Mouse (Mus musculus) cerebellum, adult 2 months (tissue): ENCODE results near the gene Zfp800. TPM values are rescaled to one million over a fixed set of nuclear protein-coding genes. Genes with fewer than 3 reads are reported as not detected.
A peak's percentile ranks its signal among the peaks of the same experiment; 100 is the strongest.

Source experiments
- DNase-seq, 2 experiments: peaks; one replicate each; pipeline ENCODE4 v3.0.0; 2021
- H3K27ac ChIP-seq: fragments of 200-500 bp; 2 replicates; pipeline ENCODE4 v1.5.1; 2012; ENCODE audit warnings: low read length, control low read depth, inconsistent platforms; ENCODE audit not compliant: insufficient read depth
- H3K27me3 ChIP-seq: fragments of 200-500 bp; 2 replicates; pipeline ENCODE4 v1.6.1; 2012; ENCODE audit warnings: inconsistent platforms, mild to moderate bottlenecking, low read length, moderate library complexity; ENCODE audit not compliant: control insufficient read depth, insufficient read depth
- H3K4me1 ChIP-seq: fragments of 200-500 bp; 2 replicates; pipeline ENCODE4 v1.6.1; 2011; ENCODE audit warnings: low read length; ENCODE audit not compliant: control insufficient read depth, insufficient read depth
- H3K4me3 ChIP-seq: fragments of 200-500 bp; replicated peaks from 2 replicates; pipeline ENCODE3; 2011; ENCODE audit warnings: mild to moderate bottlenecking, low read depth, low read length, control low read depth; ENCODE audit not compliant: insufficient read depth
- CTCF ChIP-seq: fragments of 200-500 bp; IDR thresholded peaks from 2 replicates; pipeline ENCODE4 v1.5.1; 2011; ENCODE audit warnings: low read depth, mild to moderate bottlenecking, control low read depth, low read length, moderate library complexity, borderline replicate concordance; ENCODE audit not compliant: insufficient read depth
- POLR2A ChIP-seq: fragments of 200-500 bp; IDR thresholded peaks from 2 replicates; pipeline ENCODE4 v1.6.1; 2011; ENCODE audit warnings: low read length, control low read depth, borderline replicate concordance; ENCODE audit not compliant: insufficient read depth
- WGBS: fragments of 180-500 bp; shearing (Covaris S2); methylation state at CpG from one replicate; pipeline ENCODE4 v1.1.7; 2018; 5-methylcytosine and 5-hydroxymethylcytosine counted together
- polyA plus RNA-seq: library from polyadenylated mRNA; depleted of rRNA; stranded (reverse); fragments of >200 nt; gene quantifications from 2 replicates; pipeline ENCODE4 v1.2.3, GENCODE M21; 2012; rRNA removed

The Zfp800 gene
- 7.7 and 10.6 TPM in 2 replicates for polyA plus RNA-seq

- Histone ChIP-seq H3K27ac (no peak within 1 kb of the TSS), H3K4me1 (no peaks in the 10 kb centered on the region), H3K4me3 (peak within 1 kb of the TSS; percentile 64), H3K27me3 (no peaks in the 10 kb centered on the region; the same call in 1 of the 2 replicates)
- peak; percentile 20 to 43 for DNase-seq
- TF ChIP-seq CTCF (no peak), POLR2A (no peak)
- WGBS = 3% methylated on average over 33 of the region's 33 CpGs
Observed at GRCm38 (mm10) chr6:28397681-28398203, at the start of gene Zfp800. Gene Zfp800, minus strand, starts transcription at chr6:28398005.

- DNase-seq = no peak
- H3K27ac ChIP-seq = no peak overlapping the region
- WGBS = 86% methylated on average over 6 of the region's 6 CpGs
- TF ChIP-seq CTCF = no peak
- no peak for TF ChIP-seq POLR2A
- H3K4me1 ChIP-seq = peaks cover 13% of the 10 kb centered on the region
- H3K27me3 ChIP-seq = no peaks in the 10 kb centered on the region
- no peak overlapping the region for H3K4me3 ChIP-seq
Observed at GRCm38 (mm10) chr6:28431538-28431855, 33.7 kb upstream of the Zfp800 start.

GRCm38 (mm10) chr6:28430795-28431537 is 33.2 kb upstream of the Zfp800 start:
- DNase-seq = no peak
- Histone ChIP-seq H3K4me3 (no peak overlapping the region), H3K4me1 (peaks cover 15% of the 10 kb centered on the region), H3K27me3 (no peaks in the 10 kb centered on the region), H3K27ac (no peak overlapping the region)
- 88% methylated on average over 10 of the region's 10 CpGs for WGBS
- no peak for TF ChIP-seq POLR2A
- no peak for TF ChIP-seq CTCF

- peaks cover 23% of the 10 kb centered on the region for H3K4me1 ChIP-seq
- peak; percentile 64 to 76 for DNase-seq
- no peak for TF ChIP-seq POLR2A
- no peak for TF ChIP-seq CTCF
- H3K27ac ChIP-seq = no peak overlapping the region; the same call in 1 of the 2 replicates
- WGBS = 28% methylated on average over 11 of the region's 11 CpGs
- no peak overlapping the region for H3K4me3 ChIP-seq
- no peaks in the 10 kb centered on the region for H3K27me3 ChIP-seq
Observed at GRCm38 (mm10) chr6:28429870-28430269, 32.1 kb upstream of the Zfp800 start.

GRCm38 (mm10) chr6:28428290-28428689 is 30.5 kb upstream of the Zfp800 start, which contains the start of gene Gcc1:
Gene Gcc1, minus strand, starts transcription at chr6:28428390.
- TF ChIP-seq CTCF (no peak), POLR2A (no peak)
- DNase-seq = no peak
- 93% methylated on average over 3 of the region's 3 CpGs for WGBS
- H3K27ac ChIP-seq = no peak within 1 kb of the TSS
- H3K27me3 ChIP-seq = no peaks in the 10 kb centered on the region
- H3K4me1 ChIP-seq = peaks cover 26% of the 10 kb centered on the region
- no peak within 1 kb of the TSS for H3K4me3 ChIP-seq

- TF ChIP-seq POLR2A (no peak), CTCF (no peak)
- WGBS = 75% methylated on average over 3 of the region's 3 CpGs
- Histone ChIP-seq H3K27ac (no peak within 1 kb of the TSS), H3K27me3 (no peaks in the 10 kb centered on the region), H3K4me1 (peaks cover 26% of the 10 kb centered on the region), H3K4me3 (no peak within 1 kb of the TSS)
- peak; percentile 44 to 47 for DNase-seq
Observed at GRCm38 (mm10) chr6:28427096-28427839, 29.5 kb upstream of the Zfp800 start, which contains the start of gene Fscn3. Gene Fscn3, plus strand, starts transcription at chr6:28427789.

GRCm38 (mm10) chr6:28425019-28425418 is 27.2 kb upstream of the Zfp800 start:
- peak; percentile 46 to 59 for DNase-seq
- Histone ChIP-seq H3K27ac (no peak overlapping the region), H3K4me1 (peaks cover 28% of the 10 kb centered on the region), H3K4me3 (peak overlapping the region; percentile 46), H3K27me3 (no peaks in the 10 kb centered on the region)
- 19% methylated on average over 6 of the region's 6 CpGs for WGBS
- TF ChIP-seq POLR2A (no peak), CTCF (no peak)
